Mouse (Mus musculus): ENCODE measurements at regions not wholly inside any gene's neighbourhood (a gene's known extent, or its start where the extent isn't known, plus 50 kb on each side); places are given as distances from the start of the nearest gene placed in this dataset.

- no peak for TF ChIP-seq POLR2A (IDR thresholded peaks at IDR 0.05; ENCODE audit: low read depth, low read length)
- TF ChIP-seq CTCF (conservative IDR thresholded peaks at IDR 0.05; ENCODE audit: insufficient read depth, insufficient read length, low read depth, low read length), result no peak
Observed at GRCm38 (mm10) chr5:4273001-4273400, 80.8 kb downstream of the Mterf1b start.
